Mouse (Mus musculus) cerebellum, adult 2 months (tissue): ENCODE data around the gene Olfr1371.

Experiments used
- CTCF ChIP-seq: fragments of 200-500 bp; IDR thresholded peaks from 2 replicates; pipeline ENCODE4 v1.5.1; 2011; ENCODE audit warnings: low read depth, mild to moderate bottlenecking, control low read depth, low read length, moderate library complexity, borderline replicate concordance; ENCODE audit not compliant: insufficient read depth
- POLR2A ChIP-seq: fragments of 200-500 bp; IDR thresholded peaks from 2 replicates; pipeline ENCODE4 v1.6.1; 2011; ENCODE audit warnings: low read length, control low read depth, borderline replicate concordance; ENCODE audit not compliant: insufficient read depth

- TF ChIP-seq POLR2A (no peak), CTCF (no peak)
Measured at GRCm38 (mm10) chr11:52249452-52249851, 35.7 kb upstream of the Olfr1371 start.
